Mouse (Mus musculus) embryonic fibroblast, embryonic 13.5 days (primary cell): Measurements from ENCODE around the gene Styxl1. TPM values are rescaled to one million over a fixed set of nuclear protein-coding genes. Genes with fewer than 3 reads are reported as not detected.

Source experiments
- H3K27ac ChIP-seq: 2 replicates; pipeline ENCODE4 v1.5.1; 2012; ENCODE audit warnings: low read length, control low read depth, inconsistent platforms; ENCODE audit not compliant: insufficient read depth
- H3K4me1 ChIP-seq: 2 replicates; pipeline ENCODE4 v1.6.1; 2011; ENCODE audit warnings: low read length; ENCODE audit not compliant: control insufficient read depth, insufficient read depth
- H3K4me3 ChIP-seq: 2 replicates; pipeline ENCODE4 v1.5.1; 2011; ENCODE audit warnings: mild to moderate bottlenecking, control low read depth, low read length; ENCODE audit not compliant: insufficient read depth
- CTCF ChIP-seq: IDR thresholded peaks from 2 replicates; pipeline ENCODE4 v1.5.1; 2011; ENCODE audit warnings: mild to moderate bottlenecking, control low read depth, low read length, moderate library complexity, borderline replicate concordance; ENCODE audit not compliant: insufficient read depth
- POLR2A ChIP-seq: IDR thresholded peaks from 2 replicates; pipeline ENCODE4 v1.6.1; 2011; ENCODE audit warnings: low read depth, mild to moderate bottlenecking, control low read depth, low read length, moderate library complexity
- polyA plus RNA-seq: library from polyadenylated mRNA; stranded (reverse); fragments of >200 nt; gene quantifications from 2 replicates; pipeline ENCODE4 v1.2.4, GENCODE M21; 2011; ENCODE audit warnings: low read depth; ENCODE audit not compliant: missing spikeins, insufficient read length

Styxl1 gene
- polyA plus RNA-seq, 1 experiment: not detected

DNA sequence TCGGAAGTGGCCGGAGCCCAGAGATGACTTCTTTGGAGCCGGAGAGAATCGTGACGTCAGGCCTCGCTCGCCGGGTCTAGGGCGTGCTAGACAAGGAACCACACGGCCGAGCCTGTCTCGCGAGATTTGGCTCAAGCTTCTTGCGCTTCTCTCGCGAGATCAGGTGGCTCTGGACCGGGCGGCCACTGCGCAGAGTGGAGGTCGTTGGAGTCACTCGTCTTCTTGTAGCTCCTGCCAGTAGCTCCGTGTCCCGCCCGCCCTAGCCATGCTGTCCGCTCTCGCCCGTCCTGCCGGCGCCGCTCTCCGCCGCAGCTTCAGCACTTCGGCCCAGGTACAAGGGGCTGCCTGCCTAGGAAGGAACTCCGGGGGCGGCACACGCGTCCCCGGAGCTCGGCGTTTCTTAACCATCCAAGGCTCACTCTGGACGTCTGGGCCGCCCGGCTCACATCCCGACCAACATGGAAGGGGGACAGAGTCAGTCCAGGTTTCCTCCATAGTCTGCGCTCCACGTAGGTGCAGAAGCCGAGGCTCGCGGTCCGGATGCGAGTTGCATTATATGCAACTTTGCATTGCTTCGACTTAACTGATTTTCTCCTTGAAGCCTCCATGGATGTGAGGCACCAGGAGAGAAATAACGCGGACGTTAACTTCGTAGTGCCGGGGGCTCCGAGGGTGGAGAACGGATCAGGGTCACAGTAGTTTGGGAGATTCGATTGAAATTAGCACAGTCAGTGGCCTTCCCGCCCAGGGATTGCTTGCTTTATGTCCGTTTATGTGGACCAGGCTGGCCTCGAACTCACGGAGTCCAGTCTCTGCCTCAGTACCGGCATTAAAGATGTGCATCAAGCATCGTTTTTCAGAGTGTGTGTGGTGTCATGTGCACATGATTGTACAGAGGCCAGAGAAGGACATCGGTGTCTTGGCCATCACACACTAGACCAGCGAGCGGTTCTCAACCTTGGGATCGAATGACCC lies 573 bp upstream of the Styxl1 start, which contains the start of gene Mdh2:
TSS of gene Mdh2 (plus strand) at position 10 of the 975 bp plus-strand sequence.
- TF ChIP-seq CTCF (no peak), POLR2A (peak; percentile 99)
- Histone ChIP-seq H3K4me3 (peak within 1 kb of the TSS; percentile 92), H3K27ac (peak within 1 kb of the TSS; percentile 86), H3K4me1 (0 out of 2 replicates have a peak, but pooled peaks cover 10% of the 10 kb centered on the region)

DNA sequence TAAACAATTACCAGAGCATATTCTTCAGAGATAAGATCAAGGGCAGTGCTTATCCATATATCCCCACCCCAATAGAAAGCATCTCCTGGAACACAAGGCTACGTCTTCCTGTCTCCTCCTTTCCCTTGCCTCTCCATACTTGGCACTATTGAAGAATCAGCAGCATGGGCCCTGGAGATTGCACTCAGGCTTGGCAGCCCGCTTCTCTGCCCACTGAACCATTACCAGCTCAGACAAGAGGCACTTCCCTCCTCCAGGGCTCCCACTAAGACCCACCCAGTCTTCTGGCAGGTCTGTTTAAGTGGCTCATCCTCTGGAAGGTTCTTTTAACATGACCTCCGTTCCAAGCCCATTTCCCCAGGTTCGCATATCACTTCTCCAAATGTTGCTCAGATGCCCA lies 1.6 kb downstream of the Styxl1 start:
- TF ChIP-seq CTCF (no peak), POLR2A (no peak)

DNA sequence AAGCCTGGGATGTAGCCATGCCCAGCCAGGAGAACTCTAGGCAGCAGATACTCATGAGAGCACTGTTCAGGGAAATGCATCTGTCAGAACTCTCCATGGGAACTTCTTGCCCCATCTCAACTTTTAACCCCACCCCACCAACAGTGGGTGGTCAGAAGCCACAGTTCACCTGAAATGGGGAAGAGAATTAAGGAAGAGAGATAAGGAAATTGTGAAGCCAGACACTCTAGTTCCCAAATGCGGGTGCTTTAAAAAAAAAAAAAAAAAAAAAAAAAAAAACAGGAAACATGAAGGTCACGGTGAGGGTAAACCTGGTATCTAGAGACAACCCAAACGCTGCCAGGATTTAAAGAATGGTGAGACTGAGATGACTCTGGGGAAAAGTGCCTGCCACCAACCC lies 5.7 kb downstream of the Styxl1 start:
- H3K27ac ChIP-seq: no peak overlapping the region
- H3K4me3 ChIP-seq: no peak overlapping the region
- TF ChIP-seq CTCF (no peak), POLR2A (no peak)
- H3K4me1 ChIP-seq: no peaks in the 10 kb centered on the region

More for the DNA sequence above, 1.6 kb downstream of the Styxl1 start:
- H3K27ac ChIP-seq: no peak overlapping the region
- 0 out of 2 replicates have a peak, but pooled peaks cover 10% of the 10 kb centered on the region for H3K4me1 ChIP-seq
- H3K4me3 ChIP-seq: no peak overlapping the region

DNA sequence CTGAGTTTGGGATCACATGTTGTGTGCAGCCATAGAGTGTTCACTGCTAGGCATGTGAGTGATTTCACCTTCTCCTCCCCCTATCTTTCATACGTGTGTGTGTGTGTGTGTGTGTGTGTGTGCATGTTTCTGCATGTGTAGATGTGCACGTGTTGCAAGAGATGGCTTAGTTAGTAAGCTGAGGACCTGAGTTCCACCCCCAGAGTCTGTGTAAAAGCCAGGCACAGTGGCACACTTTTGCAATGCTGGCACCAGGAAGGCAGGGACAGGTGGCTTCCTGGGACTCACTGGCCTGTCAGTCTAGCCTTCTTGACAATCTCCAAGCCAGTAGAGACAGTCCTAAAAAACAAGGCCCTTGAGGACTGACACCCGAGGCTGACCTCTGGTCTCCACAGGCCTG lies 13.2 kb downstream of the Styxl1 start:
- H3K4me3 ChIP-seq: no peak overlapping the region
- H3K27ac ChIP-seq: no peak overlapping the region
- no peaks in the 10 kb centered on the region for H3K4me1 ChIP-seq
- TF ChIP-seq POLR2A (no peak), CTCF (no peak)

DNA sequence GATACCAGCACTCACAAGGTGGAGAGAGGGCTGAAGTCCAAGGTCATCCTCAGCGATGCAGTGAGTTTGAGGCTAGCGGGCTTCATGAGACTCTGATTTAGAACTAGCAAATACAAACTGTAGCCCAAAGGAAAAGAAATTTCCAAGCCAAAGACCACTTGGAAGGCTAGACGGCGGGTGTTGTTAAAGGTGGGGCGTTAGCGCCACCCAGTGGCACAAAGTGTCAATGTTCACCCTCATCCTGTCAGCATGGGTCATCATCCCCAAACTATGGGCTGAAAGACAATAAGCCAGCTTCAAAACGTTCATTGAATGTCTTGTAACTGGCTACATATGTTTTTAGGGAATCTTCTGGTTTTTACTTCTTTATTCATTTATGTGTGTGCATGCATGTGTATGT lies 14.7 kb downstream of the Styxl1 start:
- TF ChIP-seq POLR2A (no peak), CTCF (peak; percentile 82)
- Histone ChIP-seq H3K4me3 (no peak overlapping the region), H3K4me1 (no peaks in the 10 kb centered on the region), H3K27ac (no peak overlapping the region)

DNA sequence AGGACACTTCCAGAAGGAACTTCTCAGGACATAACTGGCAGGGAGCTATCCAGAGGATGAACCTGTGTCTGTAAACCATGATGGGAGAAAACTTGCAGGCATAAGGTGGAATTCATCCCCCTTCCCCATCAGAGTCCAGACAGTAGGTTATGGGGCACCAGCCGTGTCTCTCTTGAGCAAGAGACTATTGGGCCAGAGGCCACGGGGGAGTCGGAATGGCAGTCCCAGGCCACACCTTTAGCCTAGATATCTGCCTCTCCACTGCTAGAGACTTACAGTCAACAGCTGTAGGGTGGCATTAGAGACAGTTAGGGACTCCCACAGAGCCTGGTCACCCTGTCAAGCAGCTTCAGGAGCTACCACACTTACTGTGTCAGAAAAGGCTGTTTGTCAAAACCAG lies 16.3 kb downstream of the Styxl1 start:
- no peak overlapping the region for H3K27ac ChIP-seq
- no peak overlapping the region for H3K4me3 ChIP-seq
- TF ChIP-seq CTCF: no peak
- TF ChIP-seq POLR2A: no peak
- H3K4me1 ChIP-seq: no peaks in the 10 kb centered on the region

DNA sequence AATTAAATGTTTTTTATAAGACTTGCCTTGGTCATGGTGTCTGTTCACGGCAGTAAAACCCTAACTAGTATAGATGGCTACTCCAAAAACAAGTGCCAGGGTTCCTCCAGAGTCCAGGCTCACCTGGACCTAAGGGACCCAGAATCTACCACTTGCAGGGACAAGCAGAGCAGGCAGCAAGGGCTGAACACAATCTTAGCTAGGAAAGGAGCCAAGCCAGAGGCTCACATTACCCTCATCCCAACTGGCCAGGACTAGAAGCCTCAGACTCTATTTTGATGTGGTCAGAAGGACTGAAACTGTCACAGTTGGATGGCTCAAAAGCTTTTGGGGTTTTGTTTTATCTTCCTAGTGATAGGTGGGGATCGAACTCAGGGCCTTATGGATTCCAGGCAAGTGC lies 26.6 kb downstream of the Styxl1 start:
- Histone ChIP-seq H3K4me3 (no peak overlapping the region), H3K27ac (no peak overlapping the region)
- no peak for TF ChIP-seq CTCF
- TF ChIP-seq POLR2A: no peak

DNA sequence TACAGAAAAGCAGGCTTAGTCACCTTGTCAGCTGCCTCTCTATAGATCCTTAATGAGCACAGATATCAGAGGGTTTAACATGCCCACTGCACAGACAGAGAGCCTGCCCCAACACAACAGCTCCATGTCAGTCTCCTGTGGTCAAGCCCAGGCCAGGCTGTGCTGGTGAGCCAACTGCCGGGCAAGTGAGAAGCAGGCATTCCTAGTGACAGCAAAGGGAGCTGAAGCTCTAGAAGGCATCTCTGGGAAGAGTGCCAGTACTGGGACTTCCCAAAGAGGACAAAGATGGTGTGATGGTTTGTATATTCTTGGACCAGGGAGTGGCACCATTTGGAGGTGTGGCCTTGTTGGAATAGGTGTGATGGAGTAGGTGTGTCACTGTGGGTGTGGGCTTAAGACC lies 27.1 kb downstream of the Styxl1 start:
- Histone ChIP-seq H3K27ac (no peak overlapping the region), H3K4me3 (no peak overlapping the region), H3K4me1 (no peaks in the 10 kb centered on the region)
- TF ChIP-seq POLR2A (no peak), CTCF (no peak)

More for the DNA sequence above, 26.6 kb downstream of the Styxl1 start:
- no peaks in the 10 kb centered on the region for H3K4me1 ChIP-seq

DNA sequence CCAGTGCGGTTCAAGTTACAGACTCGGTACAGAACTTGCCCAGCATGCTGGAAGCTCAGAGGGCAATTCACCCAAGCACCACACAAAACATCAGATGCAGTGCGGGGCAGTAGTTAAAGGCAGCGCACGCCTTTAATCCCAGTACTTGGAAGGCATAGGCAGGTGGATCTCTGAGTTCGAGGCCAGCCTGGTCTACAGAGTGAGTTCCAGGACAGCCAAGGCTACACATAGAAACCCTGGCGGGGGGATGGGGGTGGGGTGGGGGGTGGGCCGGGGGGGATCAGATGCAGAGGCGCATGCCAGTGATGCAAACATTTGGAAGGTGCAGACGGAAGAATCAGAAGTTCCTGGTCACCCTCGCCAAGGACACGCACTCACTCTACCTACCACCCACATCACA lies 33.4 kb downstream of the Styxl1 start:
- no peaks in the 10 kb centered on the region for H3K4me1 ChIP-seq
- H3K4me3 ChIP-seq: peak overlapping the region; percentile 17; the same call in 1 of the 2 replicates
- H3K27ac ChIP-seq: peak overlapping the region; percentile 43
- no peak for TF ChIP-seq CTCF
- no peak for TF ChIP-seq POLR2A

DNA sequence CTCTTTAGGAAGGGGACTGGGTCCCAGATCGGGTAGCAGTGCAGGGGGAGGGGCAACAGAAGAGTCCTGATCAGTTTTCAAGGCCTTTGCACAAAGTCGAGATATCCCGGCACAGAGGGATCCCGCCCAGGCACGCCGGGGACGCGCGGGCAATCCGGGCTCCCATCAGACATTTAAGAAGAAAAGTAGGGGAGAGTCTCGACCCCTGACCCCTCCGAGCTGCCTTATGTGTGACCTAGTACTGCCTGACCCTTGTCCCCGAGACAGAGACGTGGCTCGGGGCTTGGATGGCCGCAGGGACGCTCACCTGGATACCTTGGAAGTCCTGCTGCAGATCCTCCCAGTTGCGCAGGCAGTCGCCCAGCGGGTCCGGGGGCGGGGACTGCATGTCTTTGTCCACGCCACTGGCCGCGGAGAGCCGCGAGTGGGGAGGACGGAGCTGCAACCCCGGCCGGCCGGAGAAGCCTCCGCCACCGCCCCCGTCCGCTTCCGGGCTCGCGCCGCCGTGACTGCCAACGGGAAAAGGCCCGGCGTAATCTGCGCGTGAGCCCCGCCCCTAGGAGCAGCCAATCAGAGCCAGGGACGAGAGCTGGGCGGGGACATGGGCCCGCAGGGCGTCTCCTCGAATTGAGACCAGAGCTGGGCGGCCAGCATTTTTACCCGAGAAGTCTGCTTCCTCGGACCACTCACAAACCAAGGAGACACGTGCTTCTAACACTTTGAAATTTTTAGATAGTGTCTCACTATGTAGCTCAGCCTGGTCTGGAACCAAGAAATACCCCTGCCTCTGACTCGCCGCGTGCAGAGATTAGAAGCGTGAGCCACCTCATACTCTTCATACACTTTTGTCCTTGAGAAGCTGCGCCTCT lies 34.2 kb downstream of the Styxl1 start, which contains the start of gene Tmem120a:
TSS of gene Tmem120a (minus strand) at position 708 of the 869 bp plus-strand sequence.
- H3K4me3 ChIP-seq: peak within 1 kb of the TSS; percentile 92
- peak within 1 kb of the TSS; percentile 43 for H3K27ac ChIP-seq
- TF ChIP-seq POLR2A (peak; percentile 77; the same call in 1 of the 2 replicates), CTCF (no peak)
- no peaks in the 10 kb centered on the region for H3K4me1 ChIP-seq
